Mouse (Mus musculus): Measurements from ENCODE around the gene Ptk7. TPM values are rescaled to one million over a fixed set of nuclear protein-coding genes. Genes with fewer than 3 reads are reported as not detected.
A peak's percentile ranks its signal among the peaks of the same experiment; 100 is the strongest.

Gene Ptk7
- total RNA-seq, 2 experiments from 2014 or later = not detected

- peak; percentile 84 for ATAC-seq (replicated peaks; ENCODE audit: low FRiP score, poor library complexity, severe bottlenecking)
Observed at GRCm38 (mm10) chr17:46645561-46646321, 16.4 kb upstream of the Ptk7 start, which contains the start of the genes Klc4 and Mrpl2. TSS of gene Klc4 (minus strand) at chr17:46646022. TSS of gene Mrpl2 (plus strand) at chr17:46646229.

GRCm38 (mm10) chr17:46644916-46645475 lies 15.7 kb upstream of the Ptk7 start:
- ATAC-seq (replicated peaks; ENCODE audit: low FRiP score, poor library complexity, severe bottlenecking) = no peak

GRCm38 (mm10) chr17:46644152-46644805 lies 15.0 kb upstream of the Ptk7 start:
- no peak for ATAC-seq (replicated peaks; ENCODE audit: low FRiP score, poor library complexity, severe bottlenecking)

GRCm38 (mm10) chr17:46642060-46642459 lies 12.8 kb upstream of the Ptk7 start:
- no peak for ATAC-seq (replicated peaks; ENCODE audit: low FRiP score, poor library complexity, severe bottlenecking)

- no peak for ATAC-seq (replicated peaks; ENCODE audit: low FRiP score, poor library complexity, severe bottlenecking)
Observed at GRCm38 (mm10) chr17:46639929-46640328, 10.6 kb upstream of the Ptk7 start.

GRCm38 (mm10) chr17:46636831-46637523 lies 7.7 kb upstream of the Ptk7 start:
- ATAC-seq (replicated peaks; ENCODE audit: low FRiP score, poor library complexity, severe bottlenecking) = no peak

- ATAC-seq (replicated peaks; ENCODE audit: low FRiP score, poor library complexity, severe bottlenecking) = no peak
Observed at GRCm38 (mm10) chr17:46629685-46630441, 559 bp upstream of the Ptk7 start.

GRCm38 (mm10) chr17:46628471-46628790 lies 873 bp downstream of the Ptk7 start:
- ATAC-seq (replicated peaks; ENCODE audit: low FRiP score, poor library complexity, severe bottlenecking) = no peak

- no peak for ATAC-seq (replicated peaks; ENCODE audit: low FRiP score, poor library complexity, severe bottlenecking)
Observed at GRCm38 (mm10) chr17:46627409-46627808, 1.9 kb downstream of the Ptk7 start.

- ATAC-seq (replicated peaks; ENCODE audit: low FRiP score, poor library complexity, severe bottlenecking) = no peak
Observed at GRCm38 (mm10) chr17:46624598-46624997, 4.7 kb downstream of the Ptk7 start.

- ATAC-seq (replicated peaks; ENCODE audit: low FRiP score, poor library complexity, severe bottlenecking) = no peak
Observed at GRCm38 (mm10) chr17:46623819-46624557, 5.3 kb downstream of the Ptk7 start.

GRCm38 (mm10) chr17:46622269-46622668 lies 7.0 kb downstream of the Ptk7 start:
- ATAC-seq (replicated peaks; ENCODE audit: low FRiP score, poor library complexity, severe bottlenecking) = no peak

GRCm38 (mm10) chr17:46621324-46621723 lies 8.0 kb downstream of the Ptk7 start:
- no peak for ATAC-seq (replicated peaks; ENCODE audit: low FRiP score, poor library complexity, severe bottlenecking)

- no peak for ATAC-seq (replicated peaks; ENCODE audit: low FRiP score, poor library complexity, severe bottlenecking)
Observed at GRCm38 (mm10) chr17:46619683-46620357, 9.5 kb downstream of the Ptk7 start.

- ATAC-seq (replicated peaks; ENCODE audit: low FRiP score, poor library complexity, severe bottlenecking) = no peak
Observed at GRCm38 (mm10) chr17:46618769-46619682, 10.3 kb downstream of the Ptk7 start.

- no peak for ATAC-seq (replicated peaks; ENCODE audit: low FRiP score, poor library complexity, severe bottlenecking)
Observed at GRCm38 (mm10) chr17:46618394-46618768, 10.9 kb downstream of the Ptk7 start.

- ATAC-seq (replicated peaks; ENCODE audit: low FRiP score, poor library complexity, severe bottlenecking) = no peak
Observed at GRCm38 (mm10) chr17:46617799-46618198, 11.5 kb downstream of the Ptk7 start.

- ATAC-seq (replicated peaks; ENCODE audit: low FRiP score, poor library complexity, severe bottlenecking) = no peak
Observed at GRCm38 (mm10) chr17:46613229-46613628, 16.1 kb downstream of the Ptk7 start.
